In the genomic region with DNA sequence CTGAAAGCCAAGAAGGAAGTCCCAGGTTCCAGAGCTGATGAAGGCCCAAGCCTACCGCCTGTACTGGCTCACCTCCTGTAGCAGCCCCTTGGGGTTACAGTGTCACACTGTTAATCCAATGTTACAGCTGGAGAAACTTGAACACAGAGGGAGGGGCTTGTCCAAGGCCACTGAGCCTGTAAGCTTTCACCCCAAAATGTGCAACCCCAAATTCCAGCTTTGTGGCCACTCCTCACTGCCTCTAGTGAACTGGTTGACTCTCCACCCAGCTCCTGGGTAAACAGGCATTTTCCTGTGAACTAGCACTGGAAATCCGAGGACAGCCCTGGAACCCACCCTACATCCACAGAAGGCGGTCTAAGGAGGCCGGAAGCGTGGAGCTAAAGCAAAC, we compare ENCODE assay signal across 17 mouse cellular contexts. TPM values are rescaled to one million over a fixed set of nuclear protein-coding genes. Genes with fewer than 3 reads are reported as not detected.
DNase-seq lines count a peak whose midpoint lies in the region; ATAC-seq and TF ChIP-seq lines count a peak whose summit lies in the region.
"Had no signal": no experiment of that assay in that cellular context is flagged by ENCODE, and none has a peak within 500 bp of the region (broad histone marks: within the 10 kb centered on the region; RNA-seq: fewer than 3 reads in every experiment).

No protein-coding gene starts in this region.

- H3K9ac ChIP-seq in forebrain, embryonic 16.5 days (replicated peaks; ENCODE audit: low read depth, low read length) = no peak overlapping the region
- no peak overlapping the region for H3K9ac ChIP-seq in forebrain, embryonic 13.5 days
- no peak overlapping the region for H3K9ac ChIP-seq in heart, postnatal 0 days (replicated peaks; ENCODE audit: low read depth, low read length)
- H3K9ac ChIP-seq: hindbrain, embryonic 15.5 days; limb, embryonic 12.5 days had no signal

- H3K27me3 ChIP-seq in forebrain, embryonic 16.5 days (replicated peaks; ENCODE audit: control insufficient read depth, insufficient read depth, low read length) = no peaks in the 10 kb centered on the region
- no peaks in the 10 kb centered on the region for H3K27me3 ChIP-seq in forebrain, embryonic 13.5 days
- H3K27me3 ChIP-seq in heart, postnatal 0 days (ENCODE audit: control insufficient read depth, insufficient read depth, low read length) = no peaks in the 10 kb centered on the region
- no peaks in the 10 kb centered on the region for H3K27me3 ChIP-seq in hindbrain, embryonic 10.5 days (ENCODE audit: insufficient read depth, poor library complexity, severe bottlenecking)
- H3K27me3 ChIP-seq: hindbrain, embryonic 15.5 days; limb, embryonic 12.5 days had no signal

- ATAC-seq in forebrain, embryonic 16.5 days = no peak
- ATAC-seq in forebrain, embryonic 13.5 days = no peak
- ATAC-seq in heart, postnatal 0 days (ENCODE audit: insufficient read depth, low read depth) = no peak
- ATAC-seq in erythroblast, adult 5-6 weeks (replicated peaks; ENCODE audit: low FRiP score, poor library complexity, severe bottlenecking) = no peak

- H3K36me3 ChIP-seq in forebrain, embryonic 16.5 days (ENCODE audit: control insufficient read depth, insufficient read depth) = no peaks in the 10 kb centered on the region
- H3K36me3 ChIP-seq in forebrain, embryonic 13.5 days (ENCODE audit: poor library complexity, severe bottlenecking) = no peaks in the 10 kb centered on the region
- H3K36me3 ChIP-seq in heart, postnatal 0 days (replicated peaks; ENCODE audit: control insufficient read depth, insufficient read depth, low read length) = no peaks in the 10 kb centered on the region
- no peaks in the 10 kb centered on the region for H3K36me3 ChIP-seq in hindbrain, embryonic 10.5 days
- H3K36me3 ChIP-seq: forebrain, embryonic 10.5 days; hindbrain, embryonic 15.5 days; limb, embryonic 12.5 days; midbrain, embryonic 10.5 days had no signal

- no peak for TF ChIP-seq CTCF in layer of hippocampus, adult 2 months (conservative IDR thresholded peaks at IDR 0.05)
- no peak for TF ChIP-seq CTCF in heart, postnatal 0 days (IDR thresholded peaks at IDR 0.05; ENCODE audit: low read depth)

- TF ChIP-seq EP300 in heart, postnatal 0 days (IDR thresholded peaks at IDR 0.05; ENCODE audit: low read depth) = no peak

- H3K9me3 ChIP-seq in forebrain, embryonic 16.5 days (ENCODE audit: control insufficient read depth, low read length) = no peaks in the 10 kb centered on the region
- H3K9me3 ChIP-seq in forebrain, embryonic 13.5 days (replicated peaks) = no peaks in the 10 kb centered on the region
- no peaks in the 10 kb centered on the region for H3K9me3 ChIP-seq in heart, postnatal 0 days (replicated peaks; ENCODE audit: control insufficient read depth, low read length)
- no peaks in the 10 kb centered on the region for H3K9me3 ChIP-seq in hindbrain, embryonic 10.5 days
- H3K9me3 ChIP-seq: forebrain, embryonic 10.5 days; hindbrain, embryonic 15.5 days; limb, embryonic 12.5 days; midbrain, embryonic 10.5 days had no signal

- DNase-seq in layer of hippocampus, adult 2 months (ENCODE audit: low spot score in 2 of 2) = no peak
- DNase-seq in layer of hippocampus, postnatal 25 days (ENCODE audit: extremely low spot score in 1 of 2, low spot score in 1 of 2) = no peak
- no peak for DNase-seq in heart, postnatal 0 days (ENCODE audit: low spot score)
- DNase-seq in hindbrain, embryonic 10.5 days (ENCODE audit: low spot score) = no peak
- DNase-seq: adrenal gland, postnatal 14 days; cerebellum, postnatal 14 days; spleen, adult 18-20 months; thymus, postnatal 4 days had no signal

- H3K27ac ChIP-seq in forebrain, embryonic 16.5 days (ENCODE audit: low read length) = peak overlapping the region; percentile 17; the same call in 1 of the 2 replicates
- H3K27ac ChIP-seq in forebrain, embryonic 13.5 days = no peak overlapping the region
- peak overlapping the region; percentile 78 for H3K27ac ChIP-seq in layer of hippocampus, adult 2 months
- peak overlapping the region; percentile 4; the same call in 1 of the 2 replicates for H3K27ac ChIP-seq in brown adipose tissue, adult 24 weeks (replicated peaks; ENCODE audit: low read depth, low read length)
- H3K27ac ChIP-seq in heart, postnatal 0 days (ENCODE audit: low read depth) = peak overlapping the region; percentile 73
- no peak overlapping the region for H3K27ac ChIP-seq in hindbrain, embryonic 10.5 days
- H3K27ac ChIP-seq: limb, embryonic 12.5 days had no signal

- 90% methylated on average over 5 of the region's 5 CpGs for WGBS in forebrain, embryonic 16.5 days
- WGBS in forebrain, embryonic 13.5 days = 88% methylated on average over 5 of the region's 5 CpGs
- WGBS in heart, postnatal 0 days = 79% methylated on average over 5 of the region's 5 CpGs
- WGBS in hindbrain, embryonic 10.5 days = 85% methylated on average over 5 of the region's 5 CpGs

- H3K4me2 ChIP-seq in forebrain, embryonic 16.5 days (ENCODE audit: low read length) = no peak overlapping the region
- no peak overlapping the region for H3K4me2 ChIP-seq in forebrain, embryonic 13.5 days
- H3K4me2 ChIP-seq in heart, postnatal 0 days (ENCODE audit: low read depth, low read length) = no peak overlapping the region
- H3K4me2 ChIP-seq: hindbrain, embryonic 15.5 days; limb, embryonic 12.5 days had no signal

- H3K4me1 ChIP-seq in forebrain, embryonic 16.5 days (replicated peaks; ENCODE audit: control insufficient read depth, insufficient read depth, low read length) = peaks cover 11% of the 10 kb centered on the region
- 0 out of 2 replicates have a peak, but pooled peaks cover 9% of the 10 kb centered on the region for H3K4me1 ChIP-seq in forebrain, embryonic 13.5 days
- peaks cover 48% of the 10 kb centered on the region for H3K4me1 ChIP-seq in brown adipose tissue, adult 24 weeks (ENCODE audit: control insufficient read depth, insufficient read depth, insufficient read length, low read length)
- peaks cover 16% of the 10 kb centered on the region for H3K4me1 ChIP-seq in heart, postnatal 0 days (ENCODE audit: control insufficient read depth, insufficient read depth)
- H3K4me1 ChIP-seq in hindbrain, embryonic 10.5 days (replicated peaks) = 0 out of 2 replicates have a peak, but pooled peaks cover 9% of the 10 kb centered on the region

- H3K4me3 ChIP-seq in forebrain, embryonic 16.5 days (replicated peaks; ENCODE audit: low read length) = no peak overlapping the region
- no peak overlapping the region for H3K4me3 ChIP-seq in forebrain, embryonic 13.5 days
- H3K4me3 ChIP-seq in layer of hippocampus, adult 2 months = no peak overlapping the region
- H3K4me3 ChIP-seq in brown adipose tissue, adult 24 weeks (ENCODE audit: insufficient read depth, low read depth, low read length) = no peak overlapping the region
- H3K4me3 ChIP-seq in heart, postnatal 0 days (ENCODE audit: low read depth, low read length) = no peak overlapping the region
- no peak overlapping the region for H3K4me3 ChIP-seq in hindbrain, embryonic 10.5 days
- H3K4me3 ChIP-seq: forebrain, embryonic 10.5 days; hindbrain, embryonic 15.5 days; limb, embryonic 12.5 days; midbrain, embryonic 10.5 days had no signal

RNA-seq across cellular contexts. Expression of a gene that starts 58.5 kb away (rescaled TPM):
- 12.0 and 13.6 TPM in 2 replicates for polyA plus RNA-seq in forebrain, embryonic 16.5 days (2015; fragmentation: Nextera tagmentation; extraction: Ambion mirVana)
- 4.6 and 6.2 TPM in 2 replicates for polyA plus RNA-seq in forebrain, embryonic 13.5 days (2015; fragmentation: Nextera tagmentation; extraction: Ambion mirVana)
- 10 to 100 TPM; 55.7 to 62.1 TPM for total RNA-seq in layer of hippocampus, adult 2 months (2021)
- total RNA-seq in layer of hippocampus, postnatal 25 days (2021) = 10 to 100 TPM; 59.3 to 59.6 TPM
- 6.1 and 7.7 TPM in 2 replicates for polyA plus RNA-seq in brown adipose tissue, adult 24 weeks (2012; ENCODE audit: insufficient read depth, insufficient read length, missing spikeins)
- 16.7 and 27.1 TPM in 2 replicates for total RNA-seq in heart, postnatal 0 days (2014; rRNA removed; ENCODE audit: low replicate concordance)
- polyA plus RNA-seq in heart, postnatal 0 days (2015; fragmentation: Nextera tagmentation; extraction: Ambion mirVana) = 16.5 and 17.0 TPM in 2 replicates
- polyA plus RNA-seq in hindbrain, embryonic 10.5 days (2016; fragmentation: Nextera tagmentation; extraction: Ambion mirVana) = 8.5 and 10.8 TPM in 2 replicates
- total RNA-seq in erythroblast, adult 5-6 weeks (2015; ENCODE audit: low replicate concordance) = not detected in 2 replicates
- not detected in 2 replicates for total RNA-seq in erythroblast, adult 5-6 weeks (2017; ENCODE audit: low replicate concordance)
- total RNA-seq: granulocyte monocyte progenitor cell, adult 5-6 weeks had no signal

Comparison
In these comparisons a context has a peak if more than half of its experiments do, and no peak if none do; other contexts are left out.
1. H3K27ac ChIP-seq: peak in forebrain, embryonic 16.5 days (single experiment), layer of hippocampus, adult 2 months (single experiment), brown adipose tissue, adult 24 weeks (single experiment) and heart, postnatal 0 days (single experiment); none in forebrain, embryonic 13.5 days (single experiment) and hindbrain, embryonic 10.5 days (single experiment).